Mouse (Mus musculus): ENCODE results near the gene C1ql1. TPM values are rescaled to one million over a fixed set of nuclear protein-coding genes. Genes with fewer than 3 reads are reported as not detected.

Gene C1ql1
- polyA plus RNA-seq, 1 experiment from 2014 or later: 2.5 TPM

- Histone ChIP-seq H3K4me3 (ENCODE audit: low read depth, low read length) (no peak overlapping the region), H3K27ac (ENCODE audit: low read depth, low read length) (no peak overlapping the region), H3K9ac (ENCODE audit: low read length) (no peak overlapping the region), H3K9me3 (replicated peaks; ENCODE audit: control insufficient read depth, low read length) (no peaks in the 10 kb centered on the region), H3K36me3 (ENCODE audit: control insufficient read depth, insufficient read depth, low read length) (no peaks in the 10 kb centered on the region), H3K4me1 (ENCODE audit: control insufficient read depth, insufficient read depth, low read length) (no peaks in the 10 kb centered on the region), H3K4me2 (ENCODE audit: low read length) (no peak overlapping the region), H3K27me3 (replicated peaks; ENCODE audit: control insufficient read depth, insufficient read depth, low read length) (no peaks in the 10 kb centered on the region)
- DNase-seq (ENCODE audit: low spot score) (no peak), ATAC-seq (no peak)
- 94% methylated on average over 10 of the region's 10 CpGs for WGBS
These were observed 15.8 kb downstream of the C1ql1 start for GRCm38 (mm10) chr11:102930672-102931071.

- DNase-seq (ENCODE audit: low spot score): no peak
These were observed 21.2 kb downstream of the C1ql1 start for GRCm38 (mm10) chr11:102925351-102925717.

GRCm38 (mm10) chr11:102924557-102925350, 21.7 kb downstream of the C1ql1 start, which contains the start of gene Kif18b:
Gene Kif18b, minus strand, starts transcription at chr11:102925124.
- Histone ChIP-seq H3K27me3 (replicated peaks; ENCODE audit: control insufficient read depth, insufficient read depth, low read length) (no peaks in the 10 kb centered on the region), H3K27ac (ENCODE audit: low read depth, low read length) (peak within 1 kb of the TSS; percentile 88), H3K9me3 (replicated peaks; ENCODE audit: control insufficient read depth, low read length) (no peaks in the 10 kb centered on the region), H3K4me1 (ENCODE audit: control insufficient read depth, insufficient read depth, low read length) (peaks cover 5% of the 10 kb centered on the region; the same call in 1 of the 2 replicates), H3K36me3 (ENCODE audit: control insufficient read depth, insufficient read depth, low read length) (no peaks in the 10 kb centered on the region), H3K4me2 (ENCODE audit: low read length) (peak within 1 kb of the TSS; percentile 79), H3K9ac (ENCODE audit: low read length) (peak within 1 kb of the TSS; percentile 72), H3K4me3 (ENCODE audit: low read depth, low read length) (peak within 1 kb of the TSS; percentile 63)
- ATAC-seq (peak; percentile 96), DNase-seq (ENCODE audit: low spot score) (peak; percentile 98)
- under 1% methylated on average over 62 of the region's 62 CpGs for WGBS

More at GRCm38 (mm10) chr11:102925351-102925717, 21.2 kb downstream of the C1ql1 start:
- no peak; the same call in 1 of the 2 replicates for ATAC-seq
- peaks cover 5% of the 10 kb centered on the region; the same call in 1 of the 2 replicates for H3K4me1 ChIP-seq (ENCODE audit: control insufficient read depth, insufficient read depth, low read length)
- under 1% methylated on average over 10 of the region's 10 CpGs for WGBS
- peak overlapping the region; percentile 61 for H3K9ac ChIP-seq (ENCODE audit: low read length)
- H3K9me3 ChIP-seq (replicated peaks; ENCODE audit: control insufficient read depth, low read length): no peaks in the 10 kb centered on the region
- H3K4me2 ChIP-seq (ENCODE audit: low read length): peak overlapping the region; percentile 79
- H3K27ac ChIP-seq (ENCODE audit: low read depth, low read length): peak overlapping the region; percentile 88
- H3K36me3 ChIP-seq (ENCODE audit: control insufficient read depth, insufficient read depth, low read length): no peaks in the 10 kb centered on the region
- peak overlapping the region; percentile 63 for H3K4me3 ChIP-seq (ENCODE audit: low read depth, low read length)
- no peaks in the 10 kb centered on the region for H3K27me3 ChIP-seq (replicated peaks; ENCODE audit: control insufficient read depth, insufficient read depth, low read length)

GRCm38 (mm10) chr11:102921491-102921890, 25.0 kb downstream of the C1ql1 start:
- no peaks in the 10 kb centered on the region for H3K36me3 ChIP-seq (ENCODE audit: control insufficient read depth, insufficient read depth, low read length)
- H3K4me1 ChIP-seq (ENCODE audit: control insufficient read depth, insufficient read depth, low read length): peaks cover 5% of the 10 kb centered on the region; the same call in 1 of the 2 replicates
- no peak for ATAC-seq
- no peak for DNase-seq (ENCODE audit: low spot score)
- no peaks in the 10 kb centered on the region for H3K9me3 ChIP-seq (replicated peaks; ENCODE audit: control insufficient read depth, low read length)
- no peak overlapping the region for H3K4me3 ChIP-seq (ENCODE audit: low read depth, low read length)
- no peak overlapping the region for H3K4me2 ChIP-seq (ENCODE audit: low read length)
- no peaks in the 10 kb centered on the region for H3K27me3 ChIP-seq (replicated peaks; ENCODE audit: control insufficient read depth, insufficient read depth, low read length)
- H3K9ac ChIP-seq (ENCODE audit: low read length): no peak overlapping the region
- WGBS: 78% methylated on average over 6 of the region's 6 CpGs
- H3K27ac ChIP-seq (ENCODE audit: low read depth, low read length): no peak overlapping the region

GRCm38 (mm10) chr11:102918077-102918476, 28.4 kb downstream of the C1ql1 start:
- Histone ChIP-seq H3K4me2 (ENCODE audit: low read length) (no peak overlapping the region), H3K9ac (ENCODE audit: low read length) (no peak overlapping the region), H3K4me3 (ENCODE audit: low read depth, low read length) (no peak overlapping the region), H3K4me1 (ENCODE audit: control insufficient read depth, insufficient read depth, low read length) (no peaks in the 10 kb centered on the region), H3K9me3 (replicated peaks; ENCODE audit: control insufficient read depth, low read length) (no peaks in the 10 kb centered on the region), H3K27me3 (replicated peaks; ENCODE audit: control insufficient read depth, insufficient read depth, low read length) (no peaks in the 10 kb centered on the region), H3K27ac (ENCODE audit: low read depth, low read length) (no peak overlapping the region), H3K36me3 (ENCODE audit: control insufficient read depth, insufficient read depth, low read length) (peaks cover 33% of the 10 kb centered on the region)
- ATAC-seq (no peak), DNase-seq (ENCODE audit: low spot score) (no peak)
- WGBS: 90% methylated on average over 4 of the region's 4 CpGs

- WGBS: 91% methylated on average over 9 of the region's 9 CpGs
- H3K36me3 ChIP-seq (ENCODE audit: control insufficient read depth, insufficient read depth, low read length): peaks cover 55% of the 10 kb centered on the region
- H3K9me3 ChIP-seq (replicated peaks; ENCODE audit: control insufficient read depth, low read length): no peaks in the 10 kb centered on the region
- no peaks in the 10 kb centered on the region for H3K4me1 ChIP-seq (ENCODE audit: control insufficient read depth, insufficient read depth, low read length)
- H3K27ac ChIP-seq (ENCODE audit: low read depth, low read length): no peak overlapping the region
- no peak for DNase-seq (ENCODE audit: low spot score)
- no peak overlapping the region for H3K9ac ChIP-seq (ENCODE audit: low read length)
- no peaks in the 10 kb centered on the region for H3K27me3 ChIP-seq (replicated peaks; ENCODE audit: control insufficient read depth, insufficient read depth, low read length)
- no peak overlapping the region for H3K4me3 ChIP-seq (ENCODE audit: low read depth, low read length)
- no peak for ATAC-seq
- H3K4me2 ChIP-seq (ENCODE audit: low read length): no peak overlapping the region
These were observed 31.1 kb downstream of the C1ql1 start for GRCm38 (mm10) chr11:102915380-102915779.

- Histone ChIP-seq H3K9ac (ENCODE audit: low read length) (no peak overlapping the region), H3K9me3 (replicated peaks; ENCODE audit: control insufficient read depth, low read length) (no peaks in the 10 kb centered on the region), H3K4me2 (ENCODE audit: low read length) (no peak overlapping the region), H3K4me3 (ENCODE audit: low read depth, low read length) (no peak overlapping the region), H3K36me3 (ENCODE audit: control insufficient read depth, insufficient read depth, low read length) (peaks cover 91% of the 10 kb centered on the region), H3K4me1 (ENCODE audit: control insufficient read depth, insufficient read depth, low read length) (no peaks in the 10 kb centered on the region), H3K27ac (ENCODE audit: low read depth, low read length) (no peak overlapping the region), H3K27me3 (replicated peaks; ENCODE audit: control insufficient read depth, insufficient read depth, low read length) (no peaks in the 10 kb centered on the region)
- WGBS: 75% methylated on average over 7 of the region's 7 CpGs
- DNase-seq (ENCODE audit: low spot score): no peak
- no peak for ATAC-seq
These were observed 35.1 kb downstream of the C1ql1 start for GRCm38 (mm10) chr11:102911376-102911775.

GRCm38 (mm10) chr11:102903654-102904053, 42.8 kb downstream of the C1ql1 start:
- ATAC-seq: no peak
- no peaks in the 10 kb centered on the region for H3K4me1 ChIP-seq (ENCODE audit: control insufficient read depth, insufficient read depth, low read length)
- 86% methylated on average over 7 of the region's 7 CpGs for WGBS
- H3K27ac ChIP-seq (ENCODE audit: low read depth, low read length): no peak overlapping the region
- no peak overlapping the region for H3K9ac ChIP-seq (ENCODE audit: low read length)
- H3K9me3 ChIP-seq (replicated peaks; ENCODE audit: control insufficient read depth, low read length): no peaks in the 10 kb centered on the region
- no peak overlapping the region for H3K4me3 ChIP-seq (ENCODE audit: low read depth, low read length)
- no peak overlapping the region for H3K4me2 ChIP-seq (ENCODE audit: low read length)
- no peak for DNase-seq (ENCODE audit: low spot score)
- peaks cover 31% of the 10 kb centered on the region for H3K36me3 ChIP-seq (ENCODE audit: control insufficient read depth, insufficient read depth, low read length)
- H3K27me3 ChIP-seq (replicated peaks; ENCODE audit: control insufficient read depth, insufficient read depth, low read length): no peaks in the 10 kb centered on the region

- Histone ChIP-seq H3K4me2 (ENCODE audit: low read length) (no peak overlapping the region), H3K4me1 (ENCODE audit: control insufficient read depth, insufficient read depth, low read length) (no peaks in the 10 kb centered on the region), H3K4me3 (ENCODE audit: low read depth, low read length) (no peak overlapping the region), H3K27me3 (replicated peaks; ENCODE audit: control insufficient read depth, insufficient read depth, low read length) (no peaks in the 10 kb centered on the region), H3K9me3 (replicated peaks; ENCODE audit: control insufficient read depth, low read length) (no peaks in the 10 kb centered on the region), H3K9ac (ENCODE audit: low read length) (no peak overlapping the region), H3K27ac (ENCODE audit: low read depth, low read length) (no peak overlapping the region), H3K36me3 (ENCODE audit: control insufficient read depth, insufficient read depth, low read length) (peaks cover 17% of the 10 kb centered on the region)
- DNase-seq (ENCODE audit: low spot score) (no peak), ATAC-seq (no peak)
- 73% methylated on average over 5 of the region's 5 CpGs for WGBS
These were observed 44.4 kb downstream of the C1ql1 start for GRCm38 (mm10) chr11:102902107-102902506.

Data from forebrain, embryonic 14.5 days (tissue).